Mouse (Mus musculus): ENCODE results near the gene Banp.

Banp gene

DNA sequence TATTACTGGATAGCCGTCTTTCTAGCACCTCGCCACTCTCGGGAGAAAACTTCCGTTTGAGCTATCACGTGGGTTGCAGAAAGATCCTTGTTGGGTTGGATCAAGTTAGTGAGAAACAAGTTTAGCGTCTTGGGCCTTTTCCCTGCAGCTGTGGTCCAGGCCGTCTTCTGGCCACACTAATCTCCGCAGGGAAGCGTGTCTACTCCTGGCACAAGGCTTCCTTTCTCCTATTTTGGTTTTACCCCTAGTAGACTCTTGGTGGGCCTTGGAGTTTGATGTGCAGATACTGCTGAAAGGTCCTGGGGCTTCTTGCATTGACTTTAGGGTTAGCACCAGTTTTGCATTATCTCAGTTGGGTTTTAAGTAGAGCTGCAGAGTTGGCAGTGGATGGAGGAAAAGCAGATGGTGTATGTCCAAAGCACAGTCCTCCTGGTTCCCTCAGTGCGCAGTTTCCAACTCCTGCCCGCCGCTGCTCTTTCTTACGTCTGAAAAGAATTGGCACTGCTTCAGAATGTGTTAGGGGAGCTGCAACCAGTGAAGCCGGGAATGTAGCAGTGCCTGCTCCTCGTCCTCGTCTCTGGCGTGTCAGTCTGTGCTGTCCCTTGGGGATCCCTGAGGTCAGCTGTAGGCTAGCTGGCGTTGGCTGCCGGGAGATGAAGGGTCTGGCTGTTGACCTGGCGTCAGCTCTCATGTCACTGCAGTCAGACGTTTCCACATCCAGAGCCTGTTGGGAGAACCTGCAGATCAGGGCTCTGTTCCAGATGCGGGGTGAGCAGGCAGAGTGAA, 68.7 kb downstream of the Banp start:
- DNase-seq (ENCODE audit: low spot score in 2 of 2), result no peak

GRCm38 (mm10) chr8:122019162-122019561, 69.6 kb downstream of the Banp start:
- DNase-seq (ENCODE audit: low spot score in 2 of 2), result no peak

GRCm38 (mm10) chr8:122020050-122020771, 70.7 kb downstream of the Banp start:
- no peak for DNase-seq (ENCODE audit: low spot score in 2 of 2)

DNA sequence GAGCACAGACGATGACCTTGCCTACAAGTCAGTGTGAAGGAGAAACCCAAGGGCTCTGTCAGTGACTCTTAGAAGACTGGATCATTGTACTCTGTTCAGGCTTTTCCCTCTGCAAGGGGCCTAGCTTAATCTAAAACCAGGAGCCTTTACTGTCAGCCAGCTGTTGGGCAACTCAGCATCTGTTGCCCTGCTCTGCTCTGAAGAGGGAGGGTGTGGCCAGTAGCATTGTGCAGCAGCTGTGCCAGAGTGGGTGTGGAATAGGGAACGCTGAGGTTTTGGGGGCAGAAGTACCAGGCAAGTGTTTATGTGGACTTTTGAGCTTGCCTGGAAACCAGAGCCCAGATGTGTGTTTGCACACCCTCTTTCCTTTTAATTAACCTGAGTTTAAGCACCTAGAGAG, 72.2 kb downstream of the Banp start:
- no peak for DNase-seq (ENCODE audit: low spot score in 2 of 2)

DNA sequence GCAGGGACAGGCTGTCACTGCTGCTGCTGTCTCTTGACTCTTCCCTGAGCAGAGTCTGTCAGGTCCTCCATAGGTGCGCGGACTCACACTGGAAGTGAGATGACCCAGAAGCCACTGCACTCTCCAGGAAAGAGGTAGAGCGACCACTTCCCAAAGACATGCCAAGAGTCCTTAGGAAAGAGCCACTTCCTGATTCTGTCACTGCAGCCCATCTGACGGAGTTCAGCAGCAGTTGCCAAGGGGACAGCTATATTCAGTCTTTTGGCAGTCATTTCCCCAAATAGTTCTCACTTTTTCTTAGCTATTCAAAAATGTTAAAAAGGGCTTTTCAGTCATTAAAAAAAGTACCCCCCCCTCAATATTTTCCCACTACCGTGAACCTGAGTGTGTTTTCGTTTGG, 72.7 kb downstream of the Banp start:
- DNase-seq (ENCODE audit: low spot score in 2 of 2), result no peak

DNA sequence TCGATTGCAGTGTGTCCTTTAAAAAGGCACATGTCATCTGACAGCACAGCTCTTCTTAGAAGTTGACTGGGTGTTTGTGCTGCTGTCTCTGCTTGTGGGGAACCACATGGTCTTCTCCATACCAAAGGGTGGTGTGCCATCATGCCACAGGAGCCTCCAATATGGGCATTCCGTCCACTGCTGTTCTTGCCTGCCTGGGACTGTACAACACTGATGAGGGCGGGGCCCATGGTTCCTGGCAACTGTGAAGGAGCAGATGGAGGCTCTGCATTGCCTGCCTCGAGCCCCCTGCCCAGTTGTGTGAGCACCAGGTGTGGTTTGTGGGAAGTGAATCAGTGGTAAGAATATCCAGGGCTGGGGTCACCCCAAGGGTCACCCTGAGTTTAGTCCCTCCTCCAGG, 73.2 kb downstream of the Banp start:
- DNase-seq (ENCODE audit: low spot score in 2 of 2), result no peak

GRCm38 (mm10) chr8:122025546-122025945, 76.0 kb downstream of the Banp start:
- no peak for DNase-seq (ENCODE audit: low spot score in 2 of 2)

- DNase-seq (ENCODE audit: low spot score in 2 of 2), result no peak
These were observed 78.6 kb downstream of the Banp start for GRCm38 (mm10) chr8:122028116-122028515.

GRCm38 (mm10) chr8:122030965-122031364, 81.4 kb downstream of the Banp start:
- DNase-seq (ENCODE audit: low spot score in 2 of 2), result no peak

- DNase-seq (ENCODE audit: low spot score in 2 of 2), result no peak
These were observed 83.2 kb downstream of the Banp start for GRCm38 (mm10) chr8:122032741-122033140.

DNA sequence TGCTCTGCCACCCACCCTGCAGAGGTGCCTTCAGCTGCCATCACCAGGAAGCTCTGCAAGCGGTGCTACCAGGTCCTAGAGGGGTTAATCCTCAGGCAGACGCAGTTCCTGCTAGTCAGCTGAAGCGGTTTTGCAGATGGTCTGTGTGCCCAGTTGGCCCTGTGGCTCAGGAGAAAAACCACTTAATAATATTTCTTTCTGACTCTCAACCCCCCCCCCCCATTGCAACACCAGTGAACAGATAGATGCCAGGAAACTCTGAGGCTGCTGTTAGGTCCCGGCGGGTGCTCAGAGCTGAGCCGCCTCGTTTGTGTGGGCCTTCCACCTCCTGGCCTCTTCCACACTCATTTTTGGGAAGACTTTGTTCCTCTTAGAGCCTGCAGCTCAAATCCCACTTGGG, 86.0 kb downstream of the Banp start:
- no peak for DNase-seq (ENCODE audit: low spot score in 2 of 2)

DNA sequence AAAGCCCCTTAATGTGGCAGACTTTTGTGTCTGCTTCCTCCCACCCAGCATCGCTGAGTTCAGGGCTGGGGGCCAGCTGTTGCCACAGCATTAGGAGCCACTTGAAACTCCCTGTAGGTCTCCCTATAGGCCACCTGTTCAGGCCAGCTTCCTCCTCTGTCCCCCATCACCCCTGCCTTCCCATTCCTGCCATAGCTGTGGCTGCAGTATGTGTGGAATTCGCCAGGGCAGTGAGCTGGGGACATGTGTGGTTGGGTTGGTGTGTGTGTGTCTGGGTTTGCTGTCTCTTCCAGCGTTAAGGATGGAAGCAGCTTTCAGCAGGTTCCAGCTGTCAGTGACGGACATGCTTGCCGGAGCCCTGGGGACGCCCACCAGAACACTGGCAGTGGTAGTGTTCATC, 86.8 kb downstream of the Banp start:
- no peak for DNase-seq (ENCODE audit: low spot score in 2 of 2)

- no peak for DNase-seq (ENCODE audit: low spot score in 2 of 2)
These were observed 87.7 kb downstream of the Banp start for GRCm38 (mm10) chr8:122037279-122037678.

DNA sequence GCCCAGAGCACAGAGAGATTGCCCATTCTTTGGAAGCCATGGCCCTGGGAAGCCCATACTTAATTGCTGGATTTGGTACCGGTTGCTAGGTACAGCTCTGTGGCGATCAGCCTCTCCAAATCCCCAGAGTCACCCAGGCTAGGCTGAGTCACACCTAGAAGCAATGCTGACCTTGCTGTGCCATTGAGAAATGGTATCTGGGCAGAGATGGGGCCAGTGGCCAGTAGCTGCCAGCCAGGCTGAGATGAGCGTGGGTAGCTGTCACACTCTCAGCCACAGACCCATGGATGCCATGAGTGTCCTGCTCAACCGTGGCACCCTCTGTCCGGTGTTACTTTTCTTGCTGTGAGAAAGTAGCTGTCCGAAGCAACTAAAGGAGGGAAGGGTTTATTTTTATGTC, 88.5 kb downstream of the Banp start:
- DNase-seq (ENCODE audit: low spot score in 2 of 2), result no peak

DNA sequence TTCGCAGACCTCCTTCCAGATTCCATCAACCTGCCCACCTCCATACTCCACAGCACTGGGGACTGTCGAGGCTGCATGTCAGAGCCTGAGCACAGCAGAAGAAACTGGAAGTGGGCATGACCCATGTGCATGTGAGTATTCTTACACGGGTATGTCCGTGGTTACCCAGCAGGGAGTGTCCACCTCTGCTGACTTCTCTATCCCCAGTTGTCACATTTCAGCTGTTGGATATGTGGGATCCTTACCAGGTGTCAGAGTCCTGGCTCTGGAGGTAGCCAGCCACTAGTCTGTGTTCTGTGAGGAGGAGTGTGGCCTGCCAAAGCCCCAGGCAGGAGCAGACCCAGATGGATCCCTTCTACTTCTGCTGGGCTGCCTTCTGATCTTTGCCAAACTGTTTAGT, 89.9 kb downstream of the Banp start:
- DNase-seq (ENCODE audit: low spot score in 2 of 2), result no peak

- DNase-seq (ENCODE audit: low spot score in 2 of 2), result no peak
These were observed 97.8 kb downstream of the Banp start for GRCm38 (mm10) chr8:122047206-122047870.

DNA sequence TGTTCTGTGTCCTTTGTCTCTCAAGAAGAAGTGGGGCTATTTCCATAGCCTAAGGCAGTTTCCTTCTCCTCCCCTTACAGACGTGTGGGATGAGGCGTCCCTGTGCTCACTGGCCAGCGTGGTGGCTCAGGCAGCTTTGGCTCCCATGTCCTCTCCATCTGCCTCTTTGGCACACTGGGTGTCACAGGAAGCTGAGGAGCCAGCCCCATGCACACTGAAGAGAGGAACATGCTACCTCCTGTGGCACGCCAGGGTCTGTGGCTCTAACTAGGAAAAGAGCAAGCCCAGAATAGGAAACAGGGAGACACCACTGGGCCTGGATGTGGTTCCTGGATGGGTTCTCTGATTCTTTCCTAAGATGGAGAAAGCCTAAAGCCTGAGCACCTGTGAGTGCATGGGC, 99.7 kb downstream of the Banp start:
- DNase-seq (ENCODE audit: low spot score in 2 of 2), result no peak

GRCm38 (mm10) chr8:122049923-122050322, 100.4 kb downstream of the Banp start:
- no peak for DNase-seq (ENCODE audit: low spot score in 2 of 2)

- DNase-seq (ENCODE audit: low spot score in 2 of 2), result no peak
These were observed 101.1 kb downstream of the Banp start for GRCm38 (mm10) chr8:122050620-122051019.

DNA sequence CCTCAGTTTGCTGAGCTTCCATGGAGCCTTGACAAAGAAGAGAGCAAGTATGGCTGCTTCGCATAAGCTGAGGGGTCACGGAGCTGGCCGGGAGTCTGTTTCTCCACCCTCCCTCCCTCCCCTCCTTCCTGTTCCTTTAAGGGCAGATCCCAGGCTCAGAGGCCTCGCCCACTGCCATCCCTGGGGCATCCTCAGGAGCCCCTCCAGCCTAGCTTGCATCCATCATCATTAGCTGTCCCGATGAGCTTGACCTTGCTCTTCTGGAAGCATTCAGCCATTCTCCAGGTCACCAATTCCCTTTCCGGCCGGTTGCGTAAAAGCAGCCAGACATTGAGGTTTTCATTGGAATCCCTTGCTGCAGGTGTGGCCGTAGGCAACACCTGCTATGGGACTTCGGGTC, 105.8 kb downstream of the Banp start:
- no peak for DNase-seq (ENCODE audit: low spot score in 2 of 2)

- DNase-seq (ENCODE audit: low spot score in 2 of 2), result no peak
These were observed 106.6 kb downstream of the Banp start for GRCm38 (mm10) chr8:122056113-122056512.

- DNase-seq (ENCODE audit: low spot score in 2 of 2), result no peak
These were observed 107.3 kb downstream of the Banp start for GRCm38 (mm10) chr8:122056882-122057281.

- DNase-seq (ENCODE audit: low spot score in 2 of 2), result no peak
These were observed 109.0 kb downstream of the Banp start for GRCm38 (mm10) chr8:122058510-122058909.
